Mouse (Mus musculus) lung, adult 2 months (tissue): Measurements from ENCODE around the gene Dmc1. TPM values are rescaled to one million over a fixed set of nuclear protein-coding genes. Genes with fewer than 3 reads are reported as not detected.
A peak's percentile ranks its signal among the peaks of the same experiment; 100 is the strongest.

ENCODE experiments used
- DNase-seq: peaks from one replicate; pipeline ENCODE4 v3.0.0; 2022
- H3K4me1 ChIP-seq: fragments of 200-500 bp; 2 replicates; pipeline ENCODE4 v1.6.1; 2011; ENCODE audit warnings: low read length; ENCODE audit not compliant: control insufficient read depth, insufficient read depth
- H3K4me3 ChIP-seq: fragments of 200-500 bp; replicated peaks from 2 replicates; pipeline ENCODE3; 2011; ENCODE audit warnings: low read depth, mild to moderate bottlenecking, control low read depth, low read length; ENCODE audit errors: extremely low read depth
- CTCF ChIP-seq: fragments of 200-500 bp; IDR thresholded peaks from 2 replicates; pipeline ENCODE4 v1.5.1; 2011; ENCODE audit warnings: mild to moderate bottlenecking, low read length, control low read depth; ENCODE audit not compliant: insufficient read depth
- POLR2A ChIP-seq: fragments of 200-500 bp; IDR thresholded peaks from 2 replicates; pipeline ENCODE4 v1.6.1; 2011; ENCODE audit warnings: low read depth, mild to moderate bottlenecking, control low read depth, low read length, borderline replicate concordance; ENCODE audit errors: extremely low read depth
- WGBS: fragments of 180-500 bp; shearing (Covaris S2); methylation state at CpG from one replicate; pipeline ENCODE4 v1.1.7; 2018; 5-methylcytosine and 5-hydroxymethylcytosine counted together
- polyA plus RNA-seq: library from polyadenylated mRNA; depleted of rRNA; stranded (reverse); fragments of >200 nt; gene quantifications from 2 replicates; pipeline ENCODE4 v1.2.3, GENCODE M21; 2012

Dmc1 gene
- polyA plus RNA-seq, 1 experiment: 0.12 TPM

GRCm38 (mm10) chr15:79576947-79577346 is 28.0 kb downstream of the Dmc1 start:
- TF ChIP-seq POLR2A (no peak), CTCF (no peak)
- WGBS: 96% methylated on average over 2 of the region's 2 CpGs
- no peak for DNase-seq
- Histone ChIP-seq H3K4me3 (no peak overlapping the region), H3K4me1 (no peaks in the 10 kb centered on the region)

- 55% methylated on average over 1 of the region's 1 CpGs for WGBS
- H3K4me3 ChIP-seq: no peak overlapping the region
Observed at GRCm38 (mm10) chr15:79575543-79576222, 29.2 kb downstream of the Dmc1 start.

GRCm38 (mm10) chr15:79562417-79562816 is 42.5 kb downstream of the Dmc1 start:
- no peak for DNase-seq
- 71% methylated on average over 9 of the region's 9 CpGs for WGBS
- Histone ChIP-seq H3K4me3 (no peak overlapping the region), H3K4me1 (no peaks in the 10 kb centered on the region)
- no peak for TF ChIP-seq CTCF
- TF ChIP-seq POLR2A: no peak

More at GRCm38 (mm10) chr15:79575543-79576222, 29.2 kb downstream of the Dmc1 start:
- no peak for DNase-seq
- no peaks in the 10 kb centered on the region for H3K4me1 ChIP-seq
- TF ChIP-seq CTCF (no peak), POLR2A (no peak)

GRCm38 (mm10) chr15:79559649-79560048 is 45.3 kb downstream of the Dmc1 start:
- DNase-seq: no peak
- Histone ChIP-seq H3K4me1 (no peaks in the 10 kb centered on the region), H3K4me3 (no peak overlapping the region)
- 48% methylated on average over 3 of the region's 3 CpGs for WGBS
- TF ChIP-seq CTCF (no peak), POLR2A (no peak)

- no peak for DNase-seq
- TF ChIP-seq CTCF (no peak), POLR2A (no peak)
- 67% methylated on average over 5 of the region's 5 CpGs for WGBS
- H3K4me3 ChIP-seq: no peak overlapping the region
- H3K4me1 ChIP-seq: no peaks in the 10 kb centered on the region
Observed at GRCm38 (mm10) chr15:79552566-79552965, 52.3 kb downstream of the Dmc1 start.

- no peak for DNase-seq
- TF ChIP-seq CTCF (no peak), POLR2A (no peak)
- 92% methylated on average over 2 of the region's 2 CpGs for WGBS
Observed at GRCm38 (mm10) chr15:79548226-79548625, 56.7 kb downstream of the Dmc1 start.

GRCm38 (mm10) chr15:79547289-79547820 is 57.6 kb downstream of the Dmc1 start:
- DNase-seq: no peak
- WGBS: 80% methylated on average over 17 of the region's 17 CpGs
- TF ChIP-seq CTCF: no peak
- no peak for TF ChIP-seq POLR2A
- Histone ChIP-seq H3K4me3 (peak overlapping the region; percentile 63), H3K4me1 (peaks cover 4% of the 10 kb centered on the region)

More at GRCm38 (mm10) chr15:79548226-79548625, 56.7 kb downstream of the Dmc1 start:
- H3K4me1 ChIP-seq: peaks cover 4% of the 10 kb centered on the region
- H3K4me3 ChIP-seq: no peak overlapping the region

- WGBS: 2% methylated on average over 84 of the region's 84 CpGs
- H3K4me1 ChIP-seq: peaks cover 4% of the 10 kb centered on the region
- peak; percentile 97; the same call in 1 of the 2 replicates for TF ChIP-seq POLR2A
- no peak for TF ChIP-seq CTCF
- peak; percentile 99 for DNase-seq
- peak within 1 kb of the TSS; percentile 94 for H3K4me3 ChIP-seq
Observed at GRCm38 (mm10) chr15:79546410-79547288, 58.3 kb downstream of the Dmc1 start, which contains the start of gene Ddx17. TSS of gene Ddx17 (minus strand) at chr15:79546741.

GRCm38 (mm10) chr15:79545921-79546399 is 58.9 kb downstream of the Dmc1 start:
- peaks cover 4% of the 10 kb centered on the region for H3K4me1 ChIP-seq
- TF ChIP-seq CTCF (no peak), POLR2A (peak; percentile 24; the same call in 1 of the 2 replicates)
- H3K4me3 ChIP-seq: peak overlapping the region; percentile 94
- WGBS: under 1% methylated on average over 50 of the region's 52 CpGs
- DNase-seq: no peak
